Mouse (Mus musculus) R1 (cell line): ENCODE results near the gene 1700030K09Rik.

Experiments used
- DNase-seq: peaks from one replicate; pipeline ENCODE4 v3.0.0-alpha.2; 2018; ENCODE audit warnings: low read depth, low spot score

The 1700030K09Rik gene

DNA sequence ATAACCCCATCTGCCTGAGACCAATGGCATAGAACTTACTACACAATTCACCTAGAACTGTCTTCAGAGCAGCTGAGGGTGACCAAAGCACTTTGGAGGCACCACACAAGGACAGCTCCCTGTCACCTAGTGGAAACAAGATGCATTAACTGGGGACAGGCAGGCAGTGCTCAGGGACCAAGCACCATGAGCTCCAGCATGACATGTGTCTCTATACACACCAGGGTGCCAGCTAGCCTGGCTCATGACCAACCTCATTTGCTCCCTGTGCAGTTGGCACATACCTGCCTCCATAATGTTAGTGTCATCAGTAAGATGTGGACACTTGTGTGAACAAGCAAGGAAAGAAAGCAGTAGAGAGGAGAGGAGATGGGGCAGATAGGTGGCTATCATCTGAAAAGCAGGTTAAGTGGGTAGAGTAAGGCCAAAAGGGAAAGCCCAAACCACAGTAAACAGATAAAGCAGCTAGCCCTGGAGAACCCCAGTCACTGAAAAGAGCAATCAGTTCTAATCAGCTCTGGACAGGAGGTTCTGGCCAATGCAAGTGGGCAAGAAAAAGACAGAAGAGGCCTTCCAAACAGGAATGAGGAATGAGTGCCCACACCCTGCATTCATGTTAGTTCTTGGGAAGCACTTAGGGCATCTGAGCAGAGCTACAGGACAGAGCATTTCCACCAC lies 61.1 kb downstream of the 1700030K09Rik start:
- no peak for DNase-seq

GRCm38 (mm10) chr8:72507505-72507904 lies 63.8 kb downstream of the 1700030K09Rik start:
- DNase-seq: no peak
